Mouse (Mus musculus): Measurements from ENCODE around the gene Arhgef28. TPM values are rescaled to one million over a fixed set of nuclear protein-coding genes. Genes with fewer than 3 reads are reported as not detected.
A peak's percentile ranks its signal among the peaks of the same experiment; 100 is the strongest.

Arhgef28 gene
- 33.7 and 38.6 TPM in 2 replicates for polyA plus RNA-seq (2014; fragmentation: Nextera tagmentation; extraction: Ambion mirVana)

DNA sequence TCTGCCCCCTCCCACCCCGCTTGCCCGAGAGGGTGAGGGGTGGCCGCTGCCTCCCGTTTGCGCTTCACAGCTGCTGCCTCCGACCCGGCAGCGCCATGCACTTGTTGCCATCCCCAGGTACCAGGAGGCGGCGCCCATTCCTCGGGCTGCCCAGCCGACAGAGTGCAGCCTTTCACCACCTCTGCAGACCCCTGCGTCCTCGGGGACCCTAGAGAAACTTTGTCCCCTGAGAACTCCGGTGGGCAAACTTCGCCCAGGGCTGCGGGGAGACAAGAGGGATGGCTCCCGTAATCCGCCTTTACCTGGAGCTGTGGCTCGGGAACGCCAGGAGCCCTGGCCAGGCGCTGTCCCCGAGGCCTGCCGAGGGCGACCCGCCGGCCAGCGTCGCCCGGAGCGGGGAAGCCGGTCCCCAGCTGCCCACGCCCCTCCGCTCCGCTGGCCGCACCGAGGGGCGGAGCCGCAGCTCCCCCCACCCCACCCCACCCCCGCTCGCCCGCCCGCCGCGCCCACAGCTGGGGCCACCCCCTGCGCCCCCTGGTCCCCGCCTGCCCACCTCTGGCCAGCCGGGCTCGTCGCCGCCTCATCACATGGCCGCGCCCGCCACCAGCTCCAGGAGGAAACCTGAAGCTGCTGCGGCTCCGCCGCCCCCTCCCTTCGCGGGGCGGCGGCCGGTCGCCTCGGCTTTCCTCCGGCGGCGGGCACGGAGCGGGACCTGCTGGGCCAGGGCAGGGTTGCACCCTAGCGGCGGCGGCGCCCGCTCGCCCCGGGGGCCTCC is at the start of gene Arhgef28:
Arhgef28 (minus strand) TSS at position 669 of the 775 bp plus-strand sequence.
- Histone ChIP-seq H3K9ac (ENCODE audit: low read depth, low read length) (peak within 1 kb of the TSS; percentile 64), H3K27ac (ENCODE audit: low read depth, low read length) (peak within 1 kb of the TSS; percentile 68), H3K4me1 (ENCODE audit: control insufficient read depth, insufficient read depth, low read length) (peaks cover 10% of the 10 kb centered on the region; the same call in 1 of the 2 replicates), H3K4me3 (ENCODE audit: low read length) (peak within 1 kb of the TSS; percentile 49), H3K4me2 (replicated peaks; ENCODE audit: low read depth, low read length) (peak within 1 kb of the TSS; percentile 83), H3K27me3 (ENCODE audit: control insufficient read depth, insufficient read depth, low read length) (no peaks in the 10 kb centered on the region), H3K9me3 (ENCODE audit: control insufficient read depth, low read length) (no peaks in the 10 kb centered on the region), H3K36me3 (ENCODE audit: control insufficient read depth, insufficient read depth, low read length) (no peaks in the 10 kb centered on the region)
- ATAC-seq (ENCODE audit: low FRiP score, low TSS enrichment), result peak; percentile 92
- WGBS, result under 1% methylated on average over 70 of the region's 76 CpGs

DNA sequence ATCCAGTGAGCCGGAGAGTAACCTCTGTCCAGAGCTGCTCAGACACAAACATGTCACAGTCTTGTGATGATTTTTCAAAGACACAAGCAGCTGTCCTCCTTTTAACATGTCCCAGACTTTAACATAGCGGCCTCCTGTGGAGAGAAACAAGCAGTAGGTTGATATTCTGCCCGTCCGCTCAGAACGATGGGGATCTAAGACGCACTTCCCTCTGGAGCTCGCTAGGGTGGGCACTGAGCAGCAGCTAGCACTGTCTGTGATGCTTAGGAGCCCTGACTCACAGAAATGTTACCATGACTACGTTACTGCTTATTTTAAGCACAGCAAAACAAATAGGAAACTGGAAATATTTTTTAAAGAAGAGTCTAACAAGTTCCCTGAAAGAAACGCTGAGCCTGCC is 48.7 kb upstream of the Arhgef28 start:
- no peaks in the 10 kb centered on the region for H3K27me3 ChIP-seq (ENCODE audit: control insufficient read depth, insufficient read depth, low read length)
- no peak for ATAC-seq (ENCODE audit: low FRiP score, low TSS enrichment)
- H3K9ac ChIP-seq (ENCODE audit: low read depth, low read length), result no peak overlapping the region
- peaks cover 84% of the 10 kb centered on the region for H3K36me3 ChIP-seq (ENCODE audit: control insufficient read depth, insufficient read depth, low read length)
- no peaks in the 10 kb centered on the region for H3K4me1 ChIP-seq (ENCODE audit: control insufficient read depth, insufficient read depth, low read length)
- no peak overlapping the region for H3K4me2 ChIP-seq (replicated peaks; ENCODE audit: low read depth, low read length)
- no peak overlapping the region for H3K27ac ChIP-seq (ENCODE audit: low read depth, low read length)
- no peaks in the 10 kb centered on the region for H3K9me3 ChIP-seq (ENCODE audit: control insufficient read depth, low read length)
- 82% methylated on average over 9 of the region's 9 CpGs for WGBS
- no peak overlapping the region for H3K4me3 ChIP-seq (ENCODE audit: low read length)

DNA sequence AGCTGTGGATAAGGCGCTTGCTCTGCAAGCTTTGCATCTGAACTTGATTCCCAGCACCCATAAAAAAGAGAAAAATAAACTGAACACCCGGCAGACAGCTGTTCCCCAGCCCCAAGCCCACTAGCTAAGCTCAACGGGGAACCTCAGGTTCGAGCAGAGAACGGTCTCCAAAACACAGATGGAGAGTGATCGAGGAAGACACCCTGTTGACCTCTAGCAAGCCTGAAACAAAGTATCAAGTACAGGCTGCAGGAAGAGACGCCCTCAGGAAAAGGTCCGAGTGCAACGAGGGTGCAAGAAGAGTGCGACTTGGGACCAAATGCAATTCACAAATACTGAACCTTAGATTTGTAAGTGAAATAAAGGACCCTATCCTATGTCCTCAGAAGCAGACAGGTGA is 43.4 kb upstream of the Arhgef28 start:
- H3K4me3 ChIP-seq (ENCODE audit: low read length), result no peak overlapping the region
- H3K36me3 ChIP-seq (ENCODE audit: control insufficient read depth, insufficient read depth, low read length), result peaks cover 70% of the 10 kb centered on the region
- H3K4me2 ChIP-seq (replicated peaks; ENCODE audit: low read depth, low read length), result no peak overlapping the region
- no peaks in the 10 kb centered on the region for H3K4me1 ChIP-seq (ENCODE audit: control insufficient read depth, insufficient read depth, low read length)
- H3K27me3 ChIP-seq (ENCODE audit: control insufficient read depth, insufficient read depth, low read length), result no peaks in the 10 kb centered on the region
- no peak for ATAC-seq (ENCODE audit: low FRiP score, low TSS enrichment)
- WGBS, result 90% methylated on average over 10 of the region's 10 CpGs
- H3K27ac ChIP-seq (ENCODE audit: low read depth, low read length), result no peak overlapping the region
- H3K9ac ChIP-seq (ENCODE audit: low read depth, low read length), result no peak overlapping the region
- no peaks in the 10 kb centered on the region for H3K9me3 ChIP-seq (ENCODE audit: control insufficient read depth, low read length)

DNA sequence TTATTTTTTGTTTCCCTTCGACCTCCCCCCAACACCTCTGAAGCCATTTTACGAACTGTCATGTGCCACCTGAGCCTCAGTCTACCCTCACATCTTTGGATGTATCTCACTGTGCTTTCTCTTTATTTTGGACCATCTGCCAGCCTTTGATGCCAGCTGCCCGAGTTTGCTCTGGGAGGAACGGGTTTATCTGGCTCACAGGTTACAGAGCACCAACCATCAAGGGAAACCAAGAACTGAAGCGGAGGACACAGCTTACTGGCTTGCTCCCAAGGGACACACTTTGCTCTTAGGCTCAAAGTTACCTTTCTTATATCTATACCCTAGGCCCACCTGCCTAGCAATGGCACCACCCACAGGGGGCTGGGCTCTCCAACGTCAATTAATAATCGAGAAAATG is 39.1 kb upstream of the Arhgef28 start:
- H3K36me3 ChIP-seq (ENCODE audit: control insufficient read depth, insufficient read depth, low read length), result peaks cover 32% of the 10 kb centered on the region

DNA sequence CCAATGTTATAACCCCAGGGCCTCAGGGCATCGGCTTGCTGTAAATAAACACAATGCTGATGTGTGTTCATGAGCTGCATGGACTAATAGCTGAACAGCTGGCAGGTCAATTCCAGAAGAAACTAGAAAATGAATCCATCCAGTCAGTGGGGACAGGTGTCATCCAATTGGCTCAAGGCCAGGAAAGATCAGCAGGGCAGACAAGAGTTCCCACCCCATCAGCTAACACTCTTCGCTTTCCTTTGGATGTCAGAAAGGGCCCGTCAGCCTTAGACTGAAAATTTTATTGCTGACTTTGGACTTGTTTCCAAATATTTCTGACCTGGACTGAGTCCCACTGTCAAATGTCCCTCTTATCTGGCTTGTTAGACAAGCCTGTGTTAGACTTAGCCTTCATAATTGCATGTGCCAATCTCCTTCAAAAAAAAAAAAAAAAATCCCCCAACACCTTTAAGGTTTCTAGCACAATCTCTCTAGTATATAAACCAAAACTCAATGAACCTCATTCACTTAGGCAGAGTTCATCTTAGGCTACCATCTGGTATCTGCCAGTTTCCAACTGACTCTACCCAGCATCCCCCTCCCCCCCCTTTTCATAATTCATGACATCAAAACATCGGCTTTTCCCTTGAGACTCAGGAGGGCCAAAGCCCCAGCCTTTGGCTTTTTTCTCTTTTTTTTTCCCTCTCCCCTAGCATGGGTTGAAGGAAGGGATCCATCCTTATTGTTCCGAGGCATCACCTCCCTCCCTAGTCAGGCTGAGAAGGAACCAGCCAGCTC is 38.5 kb upstream of the Arhgef28 start:
- 68% methylated on average over 4 of the region's 5 CpGs for WGBS
- Histone ChIP-seq H3K27me3 (ENCODE audit: control insufficient read depth, insufficient read depth, low read length) (no peaks in the 10 kb centered on the region), H3K27ac (ENCODE audit: low read depth, low read length) (no peak overlapping the region), H3K36me3 (ENCODE audit: control insufficient read depth, insufficient read depth, low read length) (peaks cover 26% of the 10 kb centered on the region), H3K4me2 (replicated peaks; ENCODE audit: low read depth, low read length) (no peak overlapping the region), H3K9ac (ENCODE audit: low read depth, low read length) (no peak overlapping the region), H3K4me3 (ENCODE audit: low read length) (no peak overlapping the region), H3K4me1 (ENCODE audit: control insufficient read depth, insufficient read depth, low read length) (no peaks in the 10 kb centered on the region), H3K9me3 (ENCODE audit: control insufficient read depth, low read length) (no peaks in the 10 kb centered on the region)
- ATAC-seq (ENCODE audit: low FRiP score, low TSS enrichment), result no peak

More for the DNA sequence above, 39.1 kb upstream of the Arhgef28 start:
- Histone ChIP-seq H3K27ac (ENCODE audit: low read depth, low read length) (no peak overlapping the region), H3K9ac (ENCODE audit: low read depth, low read length) (no peak overlapping the region), H3K27me3 (ENCODE audit: control insufficient read depth, insufficient read depth, low read length) (no peaks in the 10 kb centered on the region), H3K4me3 (ENCODE audit: low read length) (no peak overlapping the region), H3K9me3 (ENCODE audit: control insufficient read depth, low read length) (no peaks in the 10 kb centered on the region), H3K4me2 (replicated peaks; ENCODE audit: low read depth, low read length) (no peak overlapping the region), H3K4me1 (ENCODE audit: control insufficient read depth, insufficient read depth, low read length) (no peaks in the 10 kb centered on the region)
- ATAC-seq (ENCODE audit: low FRiP score, low TSS enrichment), result no peak
- 62% methylated on average over 7 of the region's 7 CpGs for WGBS

DNA sequence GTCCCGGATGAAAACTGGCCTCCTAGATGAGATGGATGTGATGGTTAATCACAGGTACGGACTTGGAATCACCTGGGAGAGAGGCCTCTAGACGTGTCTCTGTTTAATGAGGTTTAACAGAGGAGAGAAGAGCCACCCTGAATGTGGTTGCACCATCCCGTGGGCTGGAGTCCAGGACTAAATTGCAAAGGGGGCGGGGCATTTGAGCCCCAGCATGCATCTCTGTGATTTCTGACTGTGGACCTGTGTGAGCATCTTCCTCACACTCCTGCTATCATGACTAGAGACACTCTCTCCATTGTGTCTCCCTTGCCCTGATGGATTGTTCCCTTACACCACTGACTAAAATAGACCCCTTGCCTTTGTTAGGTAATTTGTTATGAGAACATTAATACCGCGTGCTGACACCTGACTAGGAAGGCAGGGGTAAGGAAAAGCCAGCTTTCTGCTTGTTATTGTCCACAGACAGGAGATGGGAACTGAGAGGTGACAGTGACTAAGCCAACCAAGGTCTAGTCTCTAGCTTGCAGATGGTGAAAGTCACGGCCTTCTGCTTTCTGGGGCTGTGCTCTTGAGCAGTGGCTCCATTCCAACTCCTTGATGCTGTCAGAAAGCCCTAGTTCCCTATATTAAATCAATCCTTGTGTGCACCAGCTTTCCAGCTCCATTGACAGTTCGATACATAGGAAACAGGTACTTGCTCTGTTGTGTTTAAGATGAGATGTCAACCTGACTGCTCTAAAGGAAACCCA is 35.5 kb upstream of the Arhgef28 start:
- no peak overlapping the region for H3K27ac ChIP-seq (ENCODE audit: low read depth, low read length)

DNA sequence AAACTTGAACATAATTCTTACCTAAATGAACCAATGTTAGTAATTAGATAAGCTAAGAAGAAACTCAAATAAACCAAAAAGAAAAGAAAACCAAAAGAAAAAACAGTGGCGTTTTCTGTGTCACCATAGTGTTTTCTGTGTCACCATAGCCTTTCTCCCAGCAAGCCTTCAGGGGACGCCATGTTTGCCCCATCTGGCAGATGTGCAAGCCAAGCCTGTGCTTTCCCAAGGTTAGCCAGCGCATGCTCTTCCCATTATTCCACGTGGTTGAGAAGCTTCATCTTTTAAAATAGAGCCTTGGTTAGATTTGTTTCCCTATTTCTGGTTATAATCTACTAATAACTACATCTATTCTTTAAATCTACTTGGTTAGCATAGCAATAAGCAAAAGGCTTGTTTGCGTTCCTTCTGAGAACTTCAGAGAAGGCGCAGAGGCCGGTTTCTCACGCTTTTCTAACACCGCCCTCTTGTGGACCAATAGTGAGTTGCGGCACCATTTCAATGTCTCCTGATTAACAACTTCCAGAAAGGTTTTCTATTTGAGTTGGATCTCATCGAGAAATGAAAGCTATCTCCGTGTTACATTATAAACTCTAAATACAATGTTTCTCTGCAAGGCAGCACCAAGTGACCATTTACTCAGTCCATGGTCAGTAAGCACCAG is 33.9 kb upstream of the Arhgef28 start:
- no peaks in the 10 kb centered on the region for H3K9me3 ChIP-seq (ENCODE audit: control insufficient read depth, low read length)
- no peak overlapping the region for H3K4me3 ChIP-seq (ENCODE audit: low read length)
- H3K4me2 ChIP-seq (replicated peaks; ENCODE audit: low read depth, low read length), result no peak overlapping the region
- ATAC-seq (ENCODE audit: low FRiP score, low TSS enrichment), result no peak
- no peaks in the 10 kb centered on the region for H3K27me3 ChIP-seq (ENCODE audit: control insufficient read depth, insufficient read depth, low read length)
- 19% methylated on average over 12 of the region's 12 CpGs for WGBS
- H3K9ac ChIP-seq (ENCODE audit: low read depth, low read length), result no peak overlapping the region
- H3K36me3 ChIP-seq (ENCODE audit: control insufficient read depth, insufficient read depth, low read length), result no peaks in the 10 kb centered on the region
- no peaks in the 10 kb centered on the region for H3K4me1 ChIP-seq (ENCODE audit: control insufficient read depth, insufficient read depth, low read length)
- H3K27ac ChIP-seq (ENCODE audit: low read depth, low read length), result no peak overlapping the region

More for the DNA sequence above, 35.5 kb upstream of the Arhgef28 start:
- no peak for ATAC-seq (ENCODE audit: low FRiP score, low TSS enrichment)
- Histone ChIP-seq H3K4me1 (ENCODE audit: control insufficient read depth, insufficient read depth, low read length) (no peaks in the 10 kb centered on the region), H3K4me3 (ENCODE audit: low read length) (no peak overlapping the region), H3K27me3 (ENCODE audit: control insufficient read depth, insufficient read depth, low read length) (no peaks in the 10 kb centered on the region), H3K4me2 (replicated peaks; ENCODE audit: low read depth, low read length) (no peak overlapping the region), H3K9me3 (ENCODE audit: control insufficient read depth, low read length) (no peaks in the 10 kb centered on the region), H3K36me3 (ENCODE audit: control insufficient read depth, insufficient read depth, low read length) (no peaks in the 10 kb centered on the region), H3K9ac (ENCODE audit: low read depth, low read length) (no peak overlapping the region)
- 68% methylated on average over 9 of the region's 9 CpGs for WGBS

DNA sequence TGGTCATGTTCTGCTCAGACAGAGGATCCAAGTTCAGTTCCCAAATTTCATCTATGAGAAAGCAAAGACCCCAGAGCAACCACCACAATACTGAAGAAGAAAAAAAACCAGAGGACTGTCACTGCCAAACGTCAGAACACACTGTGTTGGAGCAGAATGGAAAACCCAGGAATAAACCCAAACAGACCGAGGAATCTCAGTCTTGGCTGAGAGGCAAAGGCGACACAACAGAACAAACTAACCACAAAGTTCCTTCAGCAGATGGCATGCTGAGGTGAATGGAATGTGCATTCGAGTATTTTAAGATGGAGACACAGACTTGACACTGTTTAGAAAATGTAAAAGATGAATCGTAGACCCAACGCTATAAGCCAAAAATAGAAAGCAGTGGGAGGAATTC is 29.2 kb upstream of the Arhgef28 start:
- ATAC-seq (ENCODE audit: low FRiP score, low TSS enrichment), result no peak
- Histone ChIP-seq H3K4me1 (ENCODE audit: control insufficient read depth, insufficient read depth, low read length) (no peaks in the 10 kb centered on the region), H3K4me2 (replicated peaks; ENCODE audit: low read depth, low read length) (no peak overlapping the region), H3K4me3 (ENCODE audit: low read length) (no peak overlapping the region), H3K36me3 (ENCODE audit: control insufficient read depth, insufficient read depth, low read length) (no peaks in the 10 kb centered on the region), H3K27me3 (ENCODE audit: control insufficient read depth, insufficient read depth, low read length) (no peaks in the 10 kb centered on the region), H3K9ac (ENCODE audit: low read depth, low read length) (no peak overlapping the region), H3K27ac (ENCODE audit: low read depth, low read length) (no peak overlapping the region), H3K9me3 (ENCODE audit: control insufficient read depth, low read length) (no peaks in the 10 kb centered on the region)
- WGBS, result 81% methylated on average over 6 of the region's 6 CpGs

Data from kidney, embryonic 14.5 days (tissue).